Mouse (Mus musculus) mouse trophoblast stem cell (cell line): Measurements from ENCODE around the gene Ykt6.

ENCODE experiments used
- in situ Hi-C, 2 experiments: fragments of 300-500 bp; cut with MseI, MboI; formaldehyde crosslinking; loops; 2 replicates in 1 of 2; 3 replicates in 1 of 2; pipeline ENCODE4 v1.15.1; 2025

Ykt6 gene

DNA sequence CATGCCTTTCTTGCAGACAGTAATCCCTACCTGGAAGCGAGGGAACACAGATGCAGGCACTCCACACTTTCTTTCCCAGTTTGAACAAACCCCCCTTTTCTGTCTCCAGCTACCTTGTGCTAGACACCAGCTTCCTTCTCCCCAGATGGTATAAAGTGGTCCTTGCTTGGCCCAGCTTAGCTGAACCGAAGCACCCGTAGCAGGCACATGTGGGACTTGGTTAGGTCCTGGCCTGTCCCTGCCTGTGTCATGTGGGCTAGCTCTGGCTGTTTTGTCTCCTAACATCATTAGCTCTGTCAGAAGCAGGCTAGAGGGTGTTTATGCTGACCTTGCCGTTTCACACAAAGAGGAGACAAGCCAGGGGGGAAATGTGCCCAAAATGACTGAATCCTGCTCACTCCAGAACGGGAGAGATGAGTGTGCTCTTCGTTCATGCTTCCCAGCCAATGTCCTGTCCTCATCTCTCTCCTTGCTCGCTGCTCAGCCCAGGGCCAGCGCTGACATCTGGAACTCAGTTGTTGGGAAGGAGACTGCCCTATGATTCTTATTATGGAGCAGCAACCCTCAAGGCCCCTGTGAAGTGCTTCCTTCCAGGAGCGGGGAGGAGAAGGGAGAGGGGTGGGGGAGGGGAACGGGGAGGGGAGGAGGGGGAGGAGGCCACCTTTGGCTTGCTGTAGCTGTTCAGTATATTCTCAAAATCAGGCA, 6.8 kb upstream of the Ykt6 start:
- in situ Hi-C loops: no loop called here

DNA sequence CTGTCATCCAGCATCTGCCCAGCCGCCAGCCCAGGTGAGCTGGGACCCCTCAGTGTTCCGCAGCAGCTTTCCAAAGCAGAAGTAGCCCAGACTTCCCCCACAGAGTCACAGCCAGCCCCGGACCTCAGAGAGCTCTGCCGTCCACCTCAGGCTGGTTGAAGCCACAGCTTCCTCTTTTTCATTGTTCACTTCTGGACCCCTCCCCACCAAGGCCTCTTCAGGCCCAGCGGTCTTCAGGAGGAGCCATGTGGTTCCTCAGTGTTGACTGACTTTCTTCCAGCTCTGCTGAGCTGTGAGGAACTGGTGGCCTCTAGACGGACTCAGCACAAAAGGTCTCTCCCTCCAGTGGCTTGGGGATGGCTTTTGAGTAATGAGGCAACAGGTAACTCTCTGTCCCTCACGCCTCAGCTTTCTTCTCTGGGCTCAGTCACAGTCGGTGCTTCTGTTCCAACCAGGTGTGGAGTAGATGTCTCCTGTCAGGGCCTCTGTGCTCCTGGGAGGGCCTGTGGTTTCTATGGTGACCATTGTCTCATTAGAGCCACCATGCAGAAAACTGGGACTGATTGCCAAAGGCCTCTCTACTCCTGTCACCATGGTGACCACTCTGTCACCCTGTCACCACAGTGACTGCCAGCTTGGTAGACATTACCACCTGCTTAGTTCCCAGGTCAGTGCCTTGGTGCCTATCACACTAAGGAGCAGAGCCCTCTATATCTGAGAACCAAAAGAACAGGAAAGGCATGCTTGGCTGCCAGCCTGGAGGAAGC, 5.7 kb upstream of the Ykt6 start, which contains the start of gene Gck:
Gck (minus strand) TSS at position 496 of the 767 bp plus-strand sequence.
- in situ Hi-C loops: no loop called here

DNA sequence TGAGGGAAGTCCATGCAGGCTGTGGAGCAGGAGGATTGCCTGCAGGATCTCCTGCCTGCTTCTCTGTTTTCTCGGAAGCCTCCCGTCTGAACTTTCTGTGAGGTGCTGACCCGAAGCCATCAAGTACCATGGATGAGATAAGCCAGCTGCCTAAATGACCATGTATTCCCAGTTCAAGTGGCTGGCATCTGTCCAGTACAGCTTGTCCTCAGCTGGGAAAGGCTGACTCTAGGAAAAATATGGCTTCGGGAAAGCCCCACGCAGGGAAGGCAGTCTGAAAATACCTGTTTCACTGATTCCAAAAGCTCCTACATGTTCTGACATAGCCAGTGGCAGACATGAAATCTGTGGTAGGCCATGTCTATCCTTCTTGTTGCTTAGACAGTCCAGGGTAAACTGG, 3.0 kb upstream of the Ykt6 start:
- in situ Hi-C loops: no loop called here

DNA sequence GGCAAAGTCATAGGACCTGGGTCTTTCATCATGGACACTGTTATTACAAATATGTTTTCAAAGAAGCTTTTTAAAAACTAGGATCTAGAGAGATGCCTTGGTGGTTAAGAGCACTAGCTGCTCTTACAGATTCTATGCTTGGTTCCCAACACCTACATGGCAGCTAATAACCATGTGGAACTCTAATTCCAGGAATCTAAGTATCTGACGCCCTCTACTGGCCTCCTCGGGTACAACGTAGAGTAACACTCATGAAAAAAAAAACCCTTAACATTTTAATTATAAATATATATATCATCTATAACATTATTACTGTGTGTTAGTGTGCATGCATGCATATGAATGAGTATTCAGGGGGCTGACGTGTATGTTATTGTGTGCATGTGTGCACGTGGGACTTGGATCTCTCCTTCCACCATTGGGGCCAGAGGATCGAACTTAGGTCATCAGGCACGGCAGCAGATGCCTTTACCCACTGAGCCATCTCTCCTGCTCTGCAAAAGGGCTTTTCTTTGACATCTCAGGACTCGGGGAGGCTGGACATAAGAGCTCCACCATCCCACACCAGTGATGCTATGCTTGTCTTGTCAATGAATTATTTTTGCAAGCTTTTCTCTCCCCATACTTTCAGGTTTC, 2.2 kb upstream of the Ykt6 start:
- in situ Hi-C loops: no loop called here

GRCm38 (mm10) chr11:5954435-5954834, 1.1 kb upstream of the Ykt6 start:
- in situ Hi-C loops: no loop called here

GRCm38 (mm10) chr11:5954965-5955504, 458 bp upstream of the Ykt6 start:
- in situ Hi-C loops: no loop called here

- in situ Hi-C loops: no loop called here
Measured at GRCm38 (mm10) chr11:5960051-5960450, 4.6 kb downstream of the Ykt6 start.

GRCm38 (mm10) chr11:5965865-5966264, 10.4 kb downstream of the Ykt6 start:
- in situ Hi-C loops: no loop called here

GRCm38 (mm10) chr11:5966751-5967150, 11.3 kb downstream of the Ykt6 start:
- in situ Hi-C loops: no loop called here

GRCm38 (mm10) chr11:5968223-5968622, 12.7 kb downstream of the Ykt6 start:
- in situ Hi-C loops: no loop called here

DNA sequence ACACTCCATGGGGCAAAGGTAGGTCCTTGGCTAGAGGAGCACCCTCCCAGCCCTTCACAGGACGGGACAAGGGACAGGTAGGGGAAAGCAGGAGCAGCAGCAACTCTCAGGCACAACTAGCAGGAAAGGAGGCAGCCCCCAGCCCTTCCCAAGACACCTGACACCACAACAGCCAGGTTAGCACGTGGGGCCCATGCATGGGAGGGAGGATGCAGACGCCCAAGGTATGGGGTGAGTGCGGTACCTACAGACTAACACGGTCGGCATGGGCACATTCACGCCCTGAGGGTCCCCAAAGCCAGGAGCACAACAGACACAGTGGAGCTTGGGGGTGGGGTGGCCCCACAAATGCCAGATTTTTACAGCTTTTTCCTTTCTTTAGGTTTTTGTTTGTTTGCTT, 15.7 kb downstream of the Ykt6 start:
- in situ Hi-C loops: no loop called here

DNA sequence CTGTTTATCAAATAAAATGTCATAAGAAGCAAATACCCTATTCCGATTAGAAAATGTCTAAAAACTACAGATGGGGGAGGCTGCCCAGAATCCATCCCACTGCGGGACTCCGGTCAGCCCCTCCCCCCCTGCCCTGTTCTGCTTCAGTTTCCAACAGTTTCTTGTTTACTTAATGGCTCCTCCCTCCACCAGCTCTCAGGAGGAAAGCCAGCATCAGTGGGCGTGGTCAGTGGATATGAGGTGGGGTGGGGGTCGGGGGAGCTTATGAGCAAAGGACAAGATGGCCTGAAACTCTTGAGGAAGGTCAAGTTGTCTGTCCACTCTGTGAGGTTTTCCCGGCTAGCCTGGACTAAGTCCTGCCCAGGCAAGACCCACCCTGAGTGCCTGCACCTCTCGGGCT, 17.7 kb downstream of the Ykt6 start:
- in situ Hi-C loops: no loop called here

GRCm38 (mm10) chr11:5974053-5974452, 18.6 kb downstream of the Ykt6 start:
- in situ Hi-C loops: no loop called here

DNA sequence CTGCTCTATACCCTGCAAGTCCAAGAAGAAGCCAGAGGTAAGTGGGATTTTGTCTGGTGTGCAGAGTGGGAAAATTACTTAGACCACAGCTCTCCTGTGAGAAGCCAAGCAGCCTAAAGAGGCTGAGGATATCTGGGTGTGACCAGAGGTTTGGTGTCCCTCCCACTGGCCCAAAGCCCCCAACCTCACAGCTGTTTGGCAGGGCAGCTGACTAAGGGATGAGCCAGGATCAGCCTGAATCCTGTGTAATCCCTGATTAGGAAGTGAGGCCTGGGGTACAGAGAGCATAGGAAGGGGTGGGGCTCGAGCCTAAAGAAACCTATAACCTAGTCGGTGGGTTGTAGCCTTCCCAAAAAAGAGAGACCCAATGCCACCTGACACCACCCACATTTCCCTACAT, 19.6 kb downstream of the Ykt6 start:
- in situ Hi-C loops: no loop called here

GRCm38 (mm10) chr11:5976106-5976505, 20.6 kb downstream of the Ykt6 start:
- in situ Hi-C loops: no loop called here

- in situ Hi-C loops: no loop called here
Measured at GRCm38 (mm10) chr11:5979088-5979487, 23.6 kb downstream of the Ykt6 start.

DNA sequence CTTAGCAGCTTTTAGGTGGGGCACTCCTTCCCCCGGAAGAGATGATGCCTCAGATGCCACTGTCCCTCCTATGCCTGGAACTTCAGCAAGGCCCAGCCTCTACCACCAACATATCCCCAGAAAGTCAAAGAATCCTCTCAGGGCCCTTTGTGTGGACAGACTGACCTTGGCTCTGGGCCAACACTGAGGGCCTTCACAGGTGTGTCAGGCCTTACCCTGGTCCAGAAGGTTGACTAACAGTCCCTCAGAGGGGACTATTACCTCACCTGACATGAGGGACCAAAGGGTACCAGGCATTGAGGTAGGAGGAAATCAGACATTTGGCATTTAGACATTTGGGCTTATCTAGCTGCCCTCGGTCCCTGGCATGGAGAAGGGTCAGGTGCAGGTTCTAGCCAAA, 24.6 kb downstream of the Ykt6 start:
- in situ Hi-C loops: no loop called here

DNA sequence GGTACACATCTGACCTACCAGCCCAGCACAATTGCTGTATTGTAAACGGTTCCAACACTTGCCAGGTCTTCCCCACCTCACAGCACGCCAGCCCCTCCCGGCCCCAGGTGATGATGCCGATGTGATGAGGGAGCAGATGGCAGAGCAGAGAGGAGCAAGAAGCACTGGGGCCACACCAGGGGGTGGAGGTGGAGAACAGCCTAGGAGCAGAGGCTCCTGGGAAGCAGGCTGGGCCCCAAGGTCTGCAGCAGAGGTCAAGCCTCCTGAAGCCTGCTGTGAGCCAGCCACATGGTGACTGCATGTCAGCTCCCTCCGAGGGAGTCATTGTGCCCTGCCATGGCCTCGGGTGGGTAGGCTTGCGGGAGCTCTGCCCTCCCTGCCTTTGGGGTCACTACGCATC, 25.1 kb downstream of the Ykt6 start:
- in situ Hi-C loops: no loop called here

- in situ Hi-C loops: no loop called here
Measured at GRCm38 (mm10) chr11:5981323-5981722, 25.8 kb downstream of the Ykt6 start.

GRCm38 (mm10) chr11:5983629-5984028, 28.1 kb downstream of the Ykt6 start:
- in situ Hi-C loops: no loop called here

DNA sequence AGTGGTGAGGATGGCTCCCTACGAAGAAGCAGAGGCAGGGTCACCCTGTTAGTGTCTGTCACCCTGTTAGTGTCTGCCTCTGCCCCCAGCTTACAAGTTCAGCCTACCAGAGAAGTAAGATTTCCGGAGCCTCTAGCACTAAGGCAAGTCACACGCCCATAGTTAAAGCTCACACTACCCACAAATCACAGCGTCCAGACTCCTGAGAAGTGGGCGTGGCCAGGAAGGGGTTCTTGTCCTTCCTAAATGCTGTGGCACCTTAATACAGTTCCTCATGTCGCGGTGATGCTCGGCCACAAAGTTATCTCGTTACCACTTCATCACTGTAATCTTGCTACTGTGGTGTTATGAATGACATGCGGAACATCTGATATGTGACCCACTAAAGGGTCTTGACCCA, 32.6 kb downstream of the Ykt6 start:
- in situ Hi-C loops: no loop called here

- in situ Hi-C loops: loop anchor here in 1 of 2 experiments (10.0 kb wide), 1 partner anchor 205 kb away; no protein-coding TSS in a partner anchor
Measured at GRCm38 (mm10) chr11:5989954-5990593, 34.6 kb downstream of the Ykt6 start.
